Mouse (Mus musculus) frontal cortex, postnatal 10 days (tissue): ENCODE data around the gene Olfr155.
A peak's percentile ranks its signal among the peaks of the same experiment; 100 is the strongest.

Experiments used
- DNase-seq, 2 experiments: peaks; one replicate each; pipeline ENCODE4 v3.0.0; 2022; ENCODE audit warnings: low spot score in 2 of 2, mixed read lengths in 1 of 2

Gene Olfr155

DNA sequence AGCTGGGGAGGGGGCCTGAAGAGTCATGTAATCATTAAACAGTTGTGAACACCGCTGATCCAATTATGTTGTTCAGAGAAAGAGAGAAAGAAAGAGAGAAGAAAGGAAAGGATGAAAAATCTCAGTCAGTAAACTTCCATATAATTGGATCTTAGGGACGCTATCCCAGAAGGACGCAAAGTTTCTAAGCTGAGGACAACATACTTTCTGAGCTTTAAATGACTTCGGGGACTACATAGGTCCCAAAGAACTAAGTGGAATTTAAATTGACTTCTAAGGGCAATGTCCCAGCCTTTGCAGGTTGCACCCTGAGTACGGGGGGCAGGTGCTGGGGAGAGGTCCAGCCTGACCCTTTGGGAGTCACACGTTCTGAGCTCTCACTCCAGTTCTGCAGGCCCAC, at the start of gene Olfr155:
Gene Olfr155, plus strand, starts transcription at position 301 of the 400 bp plus-strand sequence.
- no peak for DNase-seq

GRCm38 (mm10) chr4:43822896-43823550, 28.3 kb upstream of the Olfr155 start:
- DNase-seq: no peak

- no peak for DNase-seq
Observed at GRCm38 (mm10) chr4:43823845-43824337, 27.5 kb upstream of the Olfr155 start, which contains the start of gene Olfr156. TSS of gene Olfr156 (minus strand) at chr4:43823895.

DNA sequence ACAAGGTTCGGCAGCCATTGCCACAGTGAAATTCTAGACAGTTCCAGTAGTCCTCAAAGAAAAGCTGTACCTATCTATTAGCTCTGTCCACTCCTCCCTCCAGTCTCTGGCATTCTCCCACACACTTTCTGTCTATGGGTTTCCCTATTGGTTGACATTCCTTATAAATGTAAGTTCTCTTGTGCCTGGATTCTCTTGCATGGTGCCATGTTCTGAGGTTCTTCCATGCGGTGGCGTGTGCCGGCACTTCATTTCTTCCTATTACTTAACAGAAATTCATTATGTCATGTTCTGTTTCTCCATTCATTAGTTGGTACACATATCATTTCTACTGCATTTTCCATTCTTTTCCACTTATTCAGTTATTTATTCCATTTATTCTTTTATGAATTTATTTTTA, 22.6 kb upstream of the Olfr155 start:
- no peak for DNase-seq

- no peak for DNase-seq
Observed at GRCm38 (mm10) chr4:43832031-43832430, 19.3 kb upstream of the Olfr155 start.

DNA sequence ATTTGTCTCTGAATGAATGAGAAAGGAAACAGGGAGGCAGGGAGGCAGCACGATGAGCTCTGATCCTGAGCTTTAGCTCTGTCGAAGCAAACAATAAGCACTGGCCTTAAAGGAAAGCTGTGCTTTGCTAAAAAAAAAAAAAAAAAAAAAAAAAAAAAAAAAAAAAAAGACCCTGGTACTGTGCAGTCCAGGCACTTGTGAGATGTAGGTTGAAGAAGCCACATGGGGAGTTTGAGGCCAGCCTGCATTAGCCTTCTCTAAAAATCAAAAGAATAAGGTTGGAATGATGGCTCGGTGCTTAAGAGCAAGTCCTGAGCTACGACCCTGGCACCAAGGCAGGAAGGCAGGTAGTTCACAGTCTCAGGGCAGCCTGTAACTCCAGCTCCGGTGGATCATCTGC, 17.6 kb upstream of the Olfr155 start:
- DNase-seq: no peak

- no peak for DNase-seq
Observed at GRCm38 (mm10) chr4:43834749-43835148, 16.6 kb upstream of the Olfr155 start.

GRCm38 (mm10) chr4:43838326-43838725, 13.0 kb upstream of the Olfr155 start:
- no peak for DNase-seq

DNA sequence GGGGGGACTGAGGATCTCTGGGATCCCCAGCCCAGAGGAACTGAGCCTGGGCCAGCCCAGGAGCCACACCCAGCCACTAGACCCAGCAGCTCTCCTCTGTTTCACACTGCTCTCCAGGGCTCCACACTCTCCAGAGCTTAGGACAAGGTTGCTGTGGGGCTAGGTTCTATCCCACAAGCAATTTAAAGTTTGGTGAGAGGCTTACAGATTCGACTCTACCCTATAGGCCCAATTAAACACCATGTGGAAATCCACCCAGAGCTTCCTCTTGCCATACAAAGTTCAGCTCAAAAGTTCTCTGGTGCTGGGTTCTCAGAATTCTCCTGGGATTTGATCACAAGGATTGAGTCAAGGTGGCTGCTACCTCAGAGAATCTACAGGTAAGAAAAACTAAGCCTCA, 11.3 kb upstream of the Olfr155 start, which contains the start of gene Olfr157:
Gene Olfr157, minus strand, starts transcription at position 101 of the 400 bp plus-strand sequence.
- no peak for DNase-seq

GRCm38 (mm10) chr4:43854101-43854500, 2.7 kb downstream of the Olfr155 start:
- DNase-seq: no peak

DNA sequence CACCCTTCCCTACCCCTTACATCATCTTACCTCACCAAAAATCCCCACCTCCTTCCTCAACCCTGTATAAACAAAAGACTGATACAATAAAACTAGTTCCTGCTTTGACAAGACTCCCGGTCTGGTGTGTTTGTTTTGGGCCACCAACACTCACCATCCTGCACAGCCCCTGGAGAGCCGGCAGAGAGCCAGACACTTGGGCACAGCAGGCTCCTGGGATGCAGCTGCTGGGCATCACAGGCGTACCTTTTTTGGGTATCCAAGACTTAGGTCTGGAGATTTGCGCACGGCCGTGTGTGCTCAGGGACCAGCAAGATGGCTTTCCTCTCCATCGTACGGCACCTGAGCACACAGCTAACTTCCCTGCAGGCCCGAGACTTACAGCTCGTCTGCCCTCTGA, 8.5 kb downstream of the Olfr155 start:
- DNase-seq: no peak

DNA sequence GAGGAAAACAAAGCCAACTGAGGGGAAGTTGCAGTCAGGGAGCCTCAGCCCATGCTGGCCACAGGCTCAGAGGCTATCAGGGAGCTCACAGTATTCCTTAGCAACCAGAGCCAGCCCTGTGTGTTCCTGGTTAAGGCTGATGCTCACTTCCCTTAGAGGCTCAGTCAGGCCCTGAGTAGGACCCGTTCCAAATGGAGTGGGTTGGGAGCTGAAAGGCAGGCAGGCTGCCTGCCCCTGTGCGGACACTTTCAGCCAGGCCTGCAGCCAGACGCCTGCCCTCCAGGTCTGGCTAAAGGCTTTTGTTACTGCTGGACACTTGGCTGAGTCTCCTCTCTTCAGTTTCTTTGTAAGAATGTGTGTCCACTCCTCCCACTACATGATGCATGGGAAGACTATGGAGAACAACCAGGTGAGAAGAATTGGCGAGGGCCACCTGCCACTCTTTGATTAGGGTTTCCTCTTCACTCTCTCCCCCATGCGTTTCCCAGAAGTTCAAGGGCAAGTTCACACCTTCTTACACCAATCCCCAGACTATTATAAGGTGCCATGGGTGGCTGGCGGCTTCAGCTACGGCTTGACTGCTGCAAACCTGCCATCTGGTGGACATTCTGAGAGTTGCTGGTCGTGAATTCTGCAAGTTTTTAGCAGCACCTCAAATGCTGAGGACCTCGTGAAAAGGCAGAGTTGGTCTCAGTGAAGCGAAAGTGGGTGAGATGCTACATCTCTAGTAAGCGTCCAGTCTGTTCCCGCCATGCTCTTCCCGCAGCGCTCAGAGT, 9.6 kb downstream of the Olfr155 start:
- DNase-seq: peak; percentile 27 to 68

DNA sequence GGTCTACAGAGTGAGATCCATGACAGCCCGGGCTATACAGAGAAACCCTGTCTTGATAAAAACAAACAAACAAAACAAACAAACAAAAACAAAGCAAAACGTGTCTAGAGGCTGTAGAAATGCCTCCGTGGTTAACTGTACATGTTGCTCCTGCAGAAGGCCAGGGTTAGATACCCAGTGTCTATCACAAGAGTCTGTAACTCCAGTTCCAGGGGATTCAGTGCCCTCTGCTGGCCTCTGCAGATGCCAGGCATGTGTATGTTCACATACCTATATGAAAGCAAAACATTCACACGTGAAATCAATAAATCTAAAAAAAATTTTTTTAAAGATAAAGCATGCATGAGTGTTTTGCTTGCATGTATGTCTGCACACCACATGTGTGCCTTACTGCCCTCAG, 11.9 kb downstream of the Olfr155 start:
- DNase-seq: no peak

- DNase-seq: no peak
Observed at GRCm38 (mm10) chr4:43869821-43870220, 18.5 kb downstream of the Olfr155 start.

DNA sequence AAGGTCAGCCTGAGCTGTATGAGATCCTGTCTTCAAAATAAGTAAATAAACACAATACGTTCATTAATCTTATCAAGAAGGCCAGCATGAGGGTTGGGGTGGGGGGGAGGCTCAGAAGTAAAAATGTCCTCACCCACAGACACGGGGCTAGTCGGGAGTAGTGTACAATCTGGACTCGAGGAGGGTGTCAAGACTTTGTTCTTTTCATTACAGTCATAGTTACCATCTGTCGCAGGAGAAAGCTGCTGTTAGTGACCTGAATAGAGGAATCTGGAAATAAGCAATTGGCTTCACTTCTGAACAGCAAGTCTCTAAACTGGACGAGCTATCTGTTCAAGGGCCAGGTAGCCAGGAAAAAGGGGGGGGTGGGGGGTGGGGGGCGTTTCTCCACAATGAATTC, 23.1 kb downstream of the Olfr155 start:
- DNase-seq: no peak

- DNase-seq: peak; percentile 66 to 82
Observed at GRCm38 (mm10) chr4:43875160-43875918, 24.0 kb downstream of the Olfr155 start, which contains the start of gene Reck. TSS of gene Reck (plus strand) at chr4:43875530.

DNA sequence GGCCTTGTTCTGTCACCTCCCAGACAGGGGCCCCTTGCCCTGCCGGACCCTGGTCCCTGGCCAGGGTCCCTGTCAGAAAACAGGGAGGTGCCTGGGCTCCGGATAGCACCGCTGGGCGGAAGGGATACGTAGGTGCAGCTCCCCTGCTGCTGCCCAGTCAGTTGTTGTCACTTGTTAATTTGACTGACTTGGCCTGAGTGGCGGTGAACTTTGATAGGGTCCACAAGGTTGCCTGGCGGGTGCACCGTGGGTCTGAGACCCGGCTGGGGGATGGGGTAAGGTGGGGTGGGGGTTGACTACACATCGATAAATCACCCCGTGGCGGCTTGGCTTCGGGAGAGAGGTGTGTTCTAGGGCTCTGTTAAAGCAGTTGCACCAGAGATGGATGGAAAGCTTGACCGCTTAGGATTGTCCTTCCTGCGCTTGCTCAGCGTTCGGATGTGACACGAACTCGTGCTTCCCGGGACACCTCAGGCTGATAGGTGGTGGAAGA, 24.6 kb downstream of the Olfr155 start:
- DNase-seq: no peak

- no peak for DNase-seq
Observed at GRCm38 (mm10) chr4:43877230-43877629, 25.9 kb downstream of the Olfr155 start.

- DNase-seq: no peak
Observed at GRCm38 (mm10) chr4:43878121-43878776, 26.9 kb downstream of the Olfr155 start.

- DNase-seq: no peak
Observed at GRCm38 (mm10) chr4:43879566-43879965, 28.2 kb downstream of the Olfr155 start.

DNA sequence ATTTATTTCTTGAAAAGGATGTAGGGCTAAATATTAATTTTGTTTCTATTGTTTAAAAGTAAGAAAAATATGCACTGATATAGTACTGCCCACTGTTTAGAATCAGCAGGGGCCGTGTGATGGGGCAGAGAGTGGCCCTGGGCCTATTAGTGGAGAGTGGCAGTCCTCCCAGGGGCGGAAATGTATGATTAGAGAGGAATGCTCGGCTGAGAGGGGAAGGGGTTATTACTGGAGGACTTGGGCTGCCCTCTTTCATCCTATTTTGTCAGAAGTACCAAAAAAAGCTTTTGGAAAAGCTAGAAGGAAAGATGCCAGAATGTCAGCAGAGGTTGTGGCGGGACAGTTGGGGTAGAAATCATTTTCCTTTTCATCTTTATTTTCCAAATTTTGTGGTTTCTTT, 32.8 kb downstream of the Olfr155 start:
- DNase-seq: no peak
